Mouse (Mus musculus): ENCODE measurements at regions not wholly inside any gene's neighbourhood (a gene's known extent, or its start where the extent isn't known, plus 50 kb on each side); places are given as distances from the start of the nearest gene placed in this dataset.

- TF ChIP-seq EP300 (optimal IDR thresholded peaks at IDR 0.05) (no peak), CTCF (IDR thresholded peaks at IDR 0.05; ENCODE audit: low read depth) (no peak)
- H3K36me3 ChIP-seq (ENCODE audit: control insufficient read depth, insufficient read depth, low read length) = no peaks in the 10 kb centered on the region
- H3K4me3 ChIP-seq (ENCODE audit: low read depth, low read length) = no peak overlapping the region
- H3K9ac ChIP-seq (ENCODE audit: low read length) = no peak overlapping the region
- H3K27me3 ChIP-seq (ENCODE audit: control insufficient read depth, insufficient read depth, low read length) = no peaks in the 10 kb centered on the region
- no peak overlapping the region for H3K27ac ChIP-seq (replicated peaks)
- peak overlapping the region; percentile 23; the same call in 1 of the 2 replicates for H3K4me2 ChIP-seq (replicated peaks; ENCODE audit: low read depth)
- 44% methylated on average over 13 of the region's 18 CpGs for WGBS
- peaks cover 6% of the 10 kb centered on the region for H3K4me1 ChIP-seq (replicated peaks; ENCODE audit: control insufficient read depth, insufficient read depth)
- ATAC-seq (ENCODE audit: low FRiP score, low TSS enrichment) (no peak), DNase-seq (ENCODE audit: low spot score) (no peak)
- H3K9me3 ChIP-seq (ENCODE audit: control insufficient read depth, low read length) = no peaks in the 10 kb centered on the region
These were observed 89.4 kb downstream of the Zfp36l1 start for GRCm38 (mm10) chr12:80023107-80024078.

- Histone ChIP-seq H3K4me3 (ENCODE audit: low read depth, low read length) (no peak overlapping the region), H3K36me3 (ENCODE audit: control insufficient read depth, insufficient read depth, low read length) (no peaks in the 10 kb centered on the region), H3K9me3 (ENCODE audit: control insufficient read depth, low read length) (no peaks in the 10 kb centered on the region), H3K4me1 (replicated peaks; ENCODE audit: control insufficient read depth, insufficient read depth) (peaks cover 6% of the 10 kb centered on the region), H3K4me2 (replicated peaks; ENCODE audit: low read depth) (peak overlapping the region; percentile 23; the same call in 1 of the 2 replicates), H3K27ac (replicated peaks) (no peak overlapping the region), H3K27me3 (ENCODE audit: control insufficient read depth, insufficient read depth, low read length) (no peaks in the 10 kb centered on the region), H3K9ac (ENCODE audit: low read length) (0 out of 2 replicates have a peak overlapping the region, but pooled peaks have one; percentile 8)
- TF ChIP-seq EP300 (optimal IDR thresholded peaks at IDR 0.05) (no peak), CTCF (IDR thresholded peaks at IDR 0.05; ENCODE audit: low read depth) (no peak)
- 46% methylated on average over 14 of the region's 18 CpGs for WGBS
- DNase-seq (ENCODE audit: low spot score) = no peak
- ATAC-seq (ENCODE audit: low FRiP score, low TSS enrichment) = peak; percentile 15; the same call in 1 of the 2 replicates
These were observed 90.4 kb downstream of the Zfp36l1 start for GRCm38 (mm10) chr12:80022181-80023106.

GRCm38 (mm10) chr12:80021030-80021473, 91.8 kb downstream of the Zfp36l1 start:
- Histone ChIP-seq H3K4me3 (ENCODE audit: low read depth, low read length) (no peak overlapping the region), H3K4me1 (replicated peaks; ENCODE audit: control insufficient read depth, insufficient read depth) (peaks cover 6% of the 10 kb centered on the region), H3K27me3 (ENCODE audit: control insufficient read depth, insufficient read depth, low read length) (no peaks in the 10 kb centered on the region), H3K4me2 (replicated peaks; ENCODE audit: low read depth) (no peak overlapping the region), H3K9ac (ENCODE audit: low read length) (no peak overlapping the region), H3K36me3 (ENCODE audit: control insufficient read depth, insufficient read depth, low read length) (no peaks in the 10 kb centered on the region), H3K9me3 (ENCODE audit: control insufficient read depth, low read length) (no peaks in the 10 kb centered on the region), H3K27ac (replicated peaks) (no peak overlapping the region)
- TF ChIP-seq EP300 (optimal IDR thresholded peaks at IDR 0.05) (no peak), CTCF (IDR thresholded peaks at IDR 0.05; ENCODE audit: low read depth) (no peak)
- DNase-seq (ENCODE audit: low spot score) (no peak), ATAC-seq (ENCODE audit: low FRiP score, low TSS enrichment) (no peak)
- 25% methylated on average over 6 of the region's 6 CpGs for WGBS

GRCm38 (mm10) chr12:80018086-80018485, 94.7 kb downstream of the Zfp36l1 start:
- Histone ChIP-seq H3K4me2 (replicated peaks; ENCODE audit: low read depth) (no peak overlapping the region), H3K9me3 (ENCODE audit: control insufficient read depth, low read length) (no peaks in the 10 kb centered on the region), H3K4me1 (replicated peaks; ENCODE audit: control insufficient read depth, insufficient read depth) (peaks cover 13% of the 10 kb centered on the region), H3K9ac (ENCODE audit: low read length) (no peak overlapping the region), H3K4me3 (ENCODE audit: low read depth, low read length) (no peak overlapping the region), H3K27ac (replicated peaks) (peak overlapping the region; percentile 70), H3K36me3 (ENCODE audit: control insufficient read depth, insufficient read depth, low read length) (no peaks in the 10 kb centered on the region), H3K27me3 (ENCODE audit: control insufficient read depth, insufficient read depth, low read length) (no peaks in the 10 kb centered on the region)
- WGBS = 77% methylated on average over 8 of the region's 8 CpGs
- no peak for DNase-seq (ENCODE audit: low spot score)
- ATAC-seq (ENCODE audit: low FRiP score, low TSS enrichment) = no peak
- TF ChIP-seq EP300 (optimal IDR thresholded peaks at IDR 0.05) = no peak

- Histone ChIP-seq H3K9ac (ENCODE audit: low read length) (no peak overlapping the region), H3K36me3 (ENCODE audit: control insufficient read depth, insufficient read depth, low read length) (no peaks in the 10 kb centered on the region), H3K4me1 (replicated peaks; ENCODE audit: control insufficient read depth, insufficient read depth) (peaks cover 12% of the 10 kb centered on the region), H3K4me2 (replicated peaks; ENCODE audit: low read depth) (no peak overlapping the region), H3K4me3 (ENCODE audit: low read depth, low read length) (no peak overlapping the region), H3K9me3 (ENCODE audit: control insufficient read depth, low read length) (no peaks in the 10 kb centered on the region), H3K27ac (replicated peaks) (peak overlapping the region; percentile 70), H3K27me3 (ENCODE audit: control insufficient read depth, insufficient read depth, low read length) (no peaks in the 10 kb centered on the region)
- ATAC-seq (ENCODE audit: low FRiP score, low TSS enrichment) (no peak; the same call in 1 of the 2 replicates), DNase-seq (ENCODE audit: low spot score) (no peak)
- TF ChIP-seq EP300 (optimal IDR thresholded peaks at IDR 0.05) = peak; percentile 44
- no peak for TF ChIP-seq CTCF (IDR thresholded peaks at IDR 0.05; ENCODE audit: low read depth)
- 61% methylated on average over 8 of the region's 8 CpGs for WGBS
These were observed 95.4 kb downstream of the Zfp36l1 start for GRCm38 (mm10) chr12:80017376-80017929.

All from stomach, postnatal 0 days (tissue).